Mouse (Mus musculus) embryo, embryonic 10.5 days (tissue): ENCODE data around the gene Acadvl.

ENCODE experiments used
- DNase-seq: peaks from one replicate; pipeline ENCODE4 v3.0.0-alpha.2; 2015; ENCODE audit warnings: low spot score

The Acadvl gene

DNA sequence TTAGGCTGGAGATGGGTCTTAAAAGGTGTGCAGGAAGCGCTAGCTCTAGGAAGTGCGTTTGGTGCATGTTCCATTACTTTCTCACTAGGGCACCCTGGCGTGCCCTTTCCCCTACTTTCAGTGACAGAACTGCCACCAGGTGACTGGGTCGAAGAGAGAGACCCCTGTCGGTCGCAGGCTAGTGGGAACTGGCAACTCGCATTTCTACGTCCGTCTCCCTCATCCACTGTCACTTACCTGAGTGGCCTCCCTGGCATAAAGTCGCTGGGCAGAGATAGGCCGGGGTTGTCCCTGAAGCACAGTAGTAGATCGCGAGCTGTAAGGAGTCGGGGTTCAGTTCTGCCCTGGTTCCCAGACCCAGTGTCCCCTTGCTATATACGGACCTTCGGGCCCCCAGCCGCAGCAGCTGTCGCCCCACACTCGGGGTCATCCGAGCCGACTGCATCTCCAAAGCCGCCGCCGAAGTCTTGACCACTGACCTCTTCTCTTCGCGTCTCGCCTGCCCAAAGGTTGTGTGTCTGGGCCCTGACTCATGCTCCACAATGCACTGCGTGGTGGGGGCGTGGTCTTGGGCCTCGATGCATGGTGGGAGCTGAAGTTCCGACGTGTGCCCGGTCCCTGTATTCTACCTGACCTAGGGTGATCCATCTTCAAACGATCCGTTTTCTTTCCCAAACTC lies at the start of gene Acadvl:
Acadvl (minus strand) TSS at position 532 of the 679 bp plus-strand sequence.
- peak; percentile 96 for DNase-seq

- no peak for DNase-seq
These were observed 47.8 kb upstream of the Acadvl start for GRCm38 (mm10) chr11:70063053-70063452.

DNA sequence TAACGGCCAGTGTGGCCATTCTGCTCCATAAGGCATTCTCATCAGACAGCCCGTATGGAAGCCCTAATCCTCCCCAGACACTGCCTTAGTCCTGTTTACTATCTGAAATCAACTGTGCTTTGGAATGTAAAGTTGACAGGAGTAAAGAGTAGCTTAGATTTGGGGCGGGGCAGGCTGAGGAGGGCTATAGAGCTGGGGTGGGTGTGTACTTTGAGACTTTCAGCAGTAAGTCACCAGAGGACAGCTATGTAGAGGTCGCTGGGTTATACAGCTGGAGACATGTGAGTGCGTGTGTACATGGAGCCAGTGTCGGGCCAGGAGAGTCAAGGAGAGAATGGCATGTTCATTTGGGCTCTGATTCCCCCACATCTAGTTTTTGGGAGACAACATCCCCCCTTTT lies 44.7 kb upstream of the Acadvl start:
- DNase-seq, result no peak

GRCm38 (mm10) chr11:70057805-70058204 lies 42.6 kb upstream of the Acadvl start:
- DNase-seq, result no peak

- peak; percentile 87 for DNase-seq
These were observed 40.5 kb upstream of the Acadvl start for GRCm38 (mm10) chr11:70055618-70056214.

GRCm38 (mm10) chr11:70053898-70054570 lies 38.8 kb upstream of the Acadvl start, which contains the start of gene Asgr1:
Asgr1 (plus strand) TSS chr11:70054085.
- no peak for DNase-seq

- DNase-seq, result no peak
These were observed 37.9 kb upstream of the Acadvl start for GRCm38 (mm10) chr11:70053156-70053555.

DNA sequence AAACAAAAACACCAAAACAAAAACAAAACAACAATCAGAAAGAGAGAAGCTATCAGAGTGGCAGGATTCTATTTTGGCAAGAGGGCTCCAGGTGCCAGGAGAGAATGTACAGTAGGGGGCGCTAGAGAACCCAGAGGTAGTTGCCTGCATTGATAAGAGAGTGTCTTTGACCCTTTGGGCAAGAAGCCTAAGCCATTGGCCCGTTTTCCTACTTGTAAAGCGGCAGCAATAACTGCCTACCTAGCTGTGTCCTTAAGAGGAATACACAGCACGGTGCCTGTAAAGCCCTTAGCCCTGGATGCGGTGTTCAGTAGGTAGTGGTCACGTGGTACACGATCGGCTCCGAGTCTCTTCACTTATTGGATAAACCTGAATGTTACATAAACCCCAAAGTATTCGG lies 34.6 kb upstream of the Acadvl start:
- no peak for DNase-seq

GRCm38 (mm10) chr11:70049366-70049765 lies 34.2 kb upstream of the Acadvl start:
- no peak for DNase-seq

- DNase-seq, result peak; percentile 15
These were observed 30.2 kb upstream of the Acadvl start for GRCm38 (mm10) chr11:70045435-70045834.

GRCm38 (mm10) chr11:70043665-70044064 lies 28.5 kb upstream of the Acadvl start:
- no peak for DNase-seq

GRCm38 (mm10) chr11:70042309-70043085 lies 27.3 kb upstream of the Acadvl start:
- DNase-seq, result no peak

DNA sequence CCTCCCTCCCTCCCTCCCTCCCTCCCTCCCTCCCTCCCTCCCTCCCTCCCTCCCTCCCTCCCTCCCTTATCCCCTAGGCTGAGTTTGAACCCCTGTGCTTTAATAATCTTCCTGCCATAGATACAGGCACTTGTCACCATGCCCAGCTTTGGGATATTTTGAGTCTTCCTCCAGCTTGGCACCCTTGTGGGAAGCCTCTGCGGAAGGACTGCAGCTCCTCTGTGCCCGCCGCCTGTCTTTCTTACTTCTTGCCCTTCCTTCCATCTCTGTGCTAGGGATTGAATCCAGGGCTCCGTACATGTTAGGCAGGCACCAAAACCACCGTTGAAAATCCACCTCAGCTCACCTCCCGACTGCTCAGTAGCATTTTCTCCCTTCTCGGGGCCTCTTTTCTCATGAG lies 25.0 kb upstream of the Acadvl start:
- DNase-seq, result no peak

DNA sequence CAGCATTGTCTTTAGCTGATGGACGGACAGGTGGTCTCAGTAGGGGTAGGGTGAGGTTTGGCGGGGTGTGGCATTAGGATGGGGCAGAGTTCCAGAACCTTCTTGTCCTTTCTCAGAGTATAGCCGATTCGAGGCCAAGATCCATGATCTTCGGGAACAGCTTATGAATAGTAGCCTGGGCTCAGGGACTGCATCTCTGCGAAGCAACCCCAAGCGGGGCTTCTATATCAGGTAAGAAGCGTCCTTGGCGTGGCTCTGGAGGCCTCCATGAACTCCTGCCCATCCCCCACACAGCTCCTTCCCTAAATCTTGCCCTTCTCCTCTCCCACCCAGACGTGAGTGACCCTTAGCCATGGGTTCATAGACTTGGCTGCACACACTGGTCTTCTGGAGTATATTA lies 24.4 kb upstream of the Acadvl start:
- no peak for DNase-seq

- DNase-seq, result no peak
These were observed 23.0 kb upstream of the Acadvl start for GRCm38 (mm10) chr11:70038174-70038573.

- DNase-seq, result no peak
These were observed 16.1 kb upstream of the Acadvl start for GRCm38 (mm10) chr11:70031321-70031670.

- DNase-seq, result no peak
These were observed 15.6 kb upstream of the Acadvl start for GRCm38 (mm10) chr11:70030651-70031320.

- no peak for DNase-seq
These were observed 14.8 kb upstream of the Acadvl start for GRCm38 (mm10) chr11:70029829-70030550.

DNA sequence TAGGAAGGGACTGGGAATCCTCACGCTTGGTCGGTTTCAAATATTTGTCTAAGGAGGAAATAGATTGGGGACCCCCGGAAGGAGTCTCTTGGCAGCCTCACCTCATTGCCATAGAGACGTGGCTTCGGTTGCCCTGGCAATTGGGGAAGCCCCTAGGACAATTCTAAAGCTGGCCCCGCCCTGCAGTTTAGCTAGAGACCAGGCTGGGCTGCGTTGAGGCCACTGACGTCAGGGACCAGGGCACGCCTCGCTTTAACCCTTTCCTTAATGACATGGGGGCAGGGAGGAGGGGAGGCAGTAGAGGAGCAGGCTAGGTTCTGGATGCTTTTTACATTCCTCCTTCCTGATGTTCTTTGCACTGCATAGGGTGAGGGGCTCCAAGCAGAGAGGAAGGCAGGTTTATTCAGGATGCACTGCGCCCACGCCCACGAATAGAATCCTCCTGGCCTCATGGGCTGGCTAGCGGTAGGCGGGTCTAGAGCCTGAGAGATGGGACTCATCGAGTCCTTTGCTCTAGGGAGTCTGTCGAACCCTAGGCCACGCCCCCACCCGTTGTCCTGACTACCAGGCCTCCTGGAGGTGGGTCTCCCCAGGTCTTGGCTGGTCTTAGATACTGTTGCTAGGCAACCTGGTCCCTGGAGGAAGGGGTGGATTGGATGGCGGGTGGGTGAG lies 14.1 kb upstream of the Acadvl start:
- DNase-seq, result peak; percentile 99

GRCm38 (mm10) chr11:70028401-70029129 lies 13.4 kb upstream of the Acadvl start:
- DNase-seq, result no peak
